Mouse (Mus musculus): ENCODE data around the gene Zfp512. TPM values are rescaled to one million over a fixed set of nuclear protein-coding genes. Genes with fewer than 3 reads are reported as not detected.
"Not testable (repeated sequence)": the region's sequence is repeated elsewhere in the genome, so short reads cannot be mapped to it uniquely, and the experiment has no call there.

Gene Zfp512
- polyA plus RNA-seq, 1 experiment from 2014 or later = 94.8 TPM

GRCm38 (mm10) chr5:31492031-31492430 lies 39.8 kb downstream of the Zfp512 start:
- H3K4me1 ChIP-seq = peaks cover 10% of the 10 kb centered on the region
- no peak overlapping the region for H3K9ac ChIP-seq
- no peaks in the 10 kb centered on the region for H3K27me3 ChIP-seq
- no peak for ATAC-seq
- WGBS = 43% methylated on average over 1 of the region's 1 CpGs
- H3K27ac ChIP-seq = no peak overlapping the region
- H3K36me3 ChIP-seq (ENCODE audit: poor library complexity, severe bottlenecking) = peaks cover 8% of the 10 kb centered on the region
- no peak overlapping the region for H3K4me3 ChIP-seq
- H3K9me3 ChIP-seq (replicated peaks) = no peaks in the 10 kb centered on the region
- no peak overlapping the region for H3K4me2 ChIP-seq

DNA sequence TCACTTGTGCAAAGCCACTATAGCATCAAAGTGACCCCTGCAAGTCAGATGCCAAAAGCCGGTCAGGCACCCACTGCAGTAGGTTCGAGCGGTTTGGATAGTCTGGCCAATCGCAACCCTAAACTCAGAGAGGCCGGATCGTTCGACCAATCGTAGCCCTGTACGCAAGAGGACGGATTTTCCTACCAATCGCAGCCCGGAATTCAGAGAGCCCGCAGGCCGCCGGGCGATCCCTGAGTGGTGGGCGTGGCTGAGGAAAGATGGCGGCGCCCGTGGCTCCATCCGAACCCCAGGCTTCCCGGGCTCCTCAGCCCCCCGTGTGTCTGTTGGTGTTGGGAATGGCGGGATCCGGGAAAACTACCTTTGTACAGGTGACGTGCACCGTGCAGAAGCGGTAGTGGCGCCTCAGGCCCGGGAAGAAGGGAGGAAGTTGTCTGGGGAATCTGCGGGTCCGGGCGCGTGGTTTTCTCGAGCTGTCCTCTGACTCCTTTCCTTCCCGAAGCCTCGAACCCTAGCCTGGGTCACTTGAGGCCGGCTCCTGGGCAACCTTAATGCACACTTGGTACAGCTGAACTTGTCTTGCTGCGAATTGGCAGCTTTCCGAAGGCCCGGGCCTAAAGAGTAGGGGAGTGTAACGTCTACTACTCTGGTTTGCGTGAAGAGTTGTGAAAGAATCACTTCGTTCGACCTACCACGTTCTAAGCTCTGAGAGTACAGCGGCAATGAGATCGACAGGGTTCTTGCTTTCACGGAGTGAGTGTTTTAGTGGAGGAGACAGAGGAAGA lies 42.5 kb downstream of the Zfp512 start, which contains the start of gene Gpn1:
Gene Gpn1 (plus strand): TSS at position 229 of the 785 bp plus-strand sequence.
- Histone ChIP-seq H3K27ac (no peak within 1 kb of the TSS), H3K36me3 (ENCODE audit: poor library complexity, severe bottlenecking) (peaks cover 33% of the 10 kb centered on the region), H3K9me3 (replicated peaks) (no peaks in the 10 kb centered on the region), H3K9ac (peak within 1 kb of the TSS; percentile 77), H3K4me2 (peak within 1 kb of the TSS; percentile 78), H3K27me3 (no peaks in the 10 kb centered on the region), H3K4me1 (peaks cover 10% of the 10 kb centered on the region), H3K4me3 (peak within 1 kb of the TSS; percentile 75)
- under 1% methylated on average over 49 of the region's 49 CpGs for WGBS
- ATAC-seq = peak; percentile 100

- Histone ChIP-seq H3K9ac (no peak overlapping the region), H3K4me2 (no peak overlapping the region), H3K4me3 (no peak overlapping the region), H3K9me3 (replicated peaks) (no peaks in the 10 kb centered on the region), H3K27me3 (no peaks in the 10 kb centered on the region), H3K27ac (no peak overlapping the region), H3K4me1 (no peaks in the 10 kb centered on the region), H3K36me3 (ENCODE audit: poor library complexity, severe bottlenecking) (peaks cover 93% of the 10 kb centered on the region)
- ATAC-seq = no peak
- 95% methylated on average over 10 of the region's 10 CpGs for WGBS
These were observed 52.6 kb downstream of the Zfp512 start for GRCm38 (mm10) chr5:31504843-31505242.

DNA sequence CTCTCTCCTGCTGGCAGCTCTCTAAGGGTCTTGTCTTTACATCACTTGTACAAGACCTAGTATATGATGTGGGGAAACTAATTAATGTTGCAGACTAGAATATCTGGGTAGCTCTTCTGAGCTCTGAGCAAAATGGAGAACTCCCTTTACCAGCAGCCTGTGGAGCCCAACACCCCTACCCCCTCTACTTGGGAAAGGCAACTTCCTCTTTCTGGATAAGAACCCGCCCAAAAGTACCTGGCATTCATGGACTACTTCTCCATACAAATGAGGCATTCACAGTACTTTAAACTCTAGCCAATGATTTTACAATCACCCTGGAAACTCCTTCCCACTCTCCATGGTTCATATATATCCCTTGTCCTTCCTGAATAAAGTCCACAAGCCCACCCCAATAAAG lies 60.2 kb downstream of the Zfp512 start:
- Histone ChIP-seq H3K4me3 (no peak overlapping the region), H3K9me3 (replicated peaks) (no peaks in the 10 kb centered on the region), H3K36me3 (ENCODE audit: poor library complexity, severe bottlenecking) (peaks cover 96% of the 10 kb centered on the region), H3K4me1 (no peaks in the 10 kb centered on the region), H3K27ac (no peak overlapping the region), H3K9ac (no peak overlapping the region), H3K27me3 (no peaks in the 10 kb centered on the region), H3K4me2 (no peak overlapping the region)
- ATAC-seq = no peak
- WGBS = 82% methylated on average over 1 of the region's 1 CpGs

- Histone ChIP-seq H3K27ac (no peak overlapping the region), H3K4me2 (no peak overlapping the region), H3K4me3 (no peak overlapping the region), H3K9ac (no peak overlapping the region), H3K4me1 (peaks cover 6% of the 10 kb centered on the region), H3K36me3 (ENCODE audit: poor library complexity, severe bottlenecking) (peaks cover 76% of the 10 kb centered on the region), H3K27me3 (no peaks in the 10 kb centered on the region), H3K9me3 (replicated peaks) (no peaks in the 10 kb centered on the region)
- no peak for ATAC-seq
- 96% methylated on average over 6 of the region's 6 CpGs for WGBS
These were observed 68.3 kb downstream of the Zfp512 start for GRCm38 (mm10) chr5:31520556-31520955.

- Histone ChIP-seq H3K4me2 (peak within 1 kb of the TSS; percentile 98), H3K27ac (peak within 1 kb of the TSS; percentile 80), H3K9ac (peak within 1 kb of the TSS; percentile 90), H3K27me3 (no peaks in the 10 kb centered on the region), H3K4me1 (peaks cover 32% of the 10 kb centered on the region), H3K36me3 (ENCODE audit: poor library complexity, severe bottlenecking) (peaks cover 44% of the 10 kb centered on the region), H3K9me3 (replicated peaks) (no peaks in the 10 kb centered on the region), H3K4me3 (peak within 1 kb of the TSS; percentile 97)
- WGBS = under 1% methylated on average over 28 of the region's 28 CpGs
- ATAC-seq = peak; percentile 89
These were observed 74.3 kb downstream of the Zfp512 start, which contains the start of gene Slc4a1ap for GRCm38 (mm10) chr5:31526354-31527116. Gene Slc4a1ap (plus strand): TSS chr5:31526995.

DNA sequence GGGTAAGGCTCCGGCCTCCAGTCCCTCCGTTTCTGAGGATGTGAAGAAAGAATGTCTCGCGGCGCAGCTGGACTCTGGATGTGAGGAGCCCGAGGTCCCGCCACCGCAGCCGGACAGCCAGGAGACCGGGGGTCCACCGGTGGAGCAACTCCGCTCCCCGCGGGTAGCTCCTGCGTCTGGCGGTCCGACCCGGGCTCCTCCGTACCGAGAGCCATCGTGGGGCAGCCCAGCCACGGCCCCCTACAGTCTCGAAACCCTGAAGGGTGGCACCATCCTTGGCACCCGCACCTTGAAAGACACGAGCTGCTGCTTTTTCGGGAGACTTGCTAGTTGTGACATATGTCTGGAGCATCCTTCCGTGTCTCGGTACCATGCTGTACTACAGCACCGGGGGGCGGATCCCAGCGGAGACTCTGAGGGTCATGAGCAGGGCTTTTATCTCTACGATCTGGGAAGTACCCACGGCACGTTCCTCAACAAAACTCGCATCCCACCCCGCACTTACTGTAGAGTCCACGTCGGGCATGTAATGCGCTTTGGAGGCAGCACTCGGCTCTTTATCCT lies 75.0 kb downstream of the Zfp512 start:
- peaks cover 44% of the 10 kb centered on the region for H3K36me3 ChIP-seq (ENCODE audit: poor library complexity, severe bottlenecking)
- peaks cover 32% of the 10 kb centered on the region for H3K4me1 ChIP-seq
- no peaks in the 10 kb centered on the region for H3K9me3 ChIP-seq (replicated peaks)
- peak; percentile 30; the same call in 1 of the 2 replicates for ATAC-seq
- peak overlapping the region; percentile 97 for H3K4me3 ChIP-seq
- 0 out of 2 replicates have a peak overlapping the region, but pooled peaks have one; percentile 80 for H3K27ac ChIP-seq
- H3K9ac ChIP-seq = peak overlapping the region; percentile 90
- H3K4me2 ChIP-seq = peak overlapping the region; percentile 98
- no peaks in the 10 kb centered on the region for H3K27me3 ChIP-seq
- WGBS = 6% methylated on average over 40 of the region's 40 CpGs

GRCm38 (mm10) chr5:31527707-31528106 lies 75.5 kb downstream of the Zfp512 start, which contains the start of gene Supt7l:
Gene Supt7l (minus strand): TSS chr5:31527807.
- peaks cover 32% of the 10 kb centered on the region for H3K4me1 ChIP-seq
- not testable (repeated sequence) for H3K27me3 ChIP-seq; ATAC-seq; H3K9me3 ChIP-seq (replicated peaks)
- 81% methylated on average over 11 of the region's 11 CpGs for whole genome bisulfite sequencing
- H3K9ac ChIP-seq = peak within 1 kb of the TSS; percentile 90
- H3K4me2 ChIP-seq = peak within 1 kb of the TSS; percentile 98
- peak within 1 kb of the TSS; percentile 97 for H3K4me3 ChIP-seq
- peaks cover 44% of the 10 kb centered on the region for H3K36me3 ChIP-seq (ENCODE audit: poor library complexity, severe bottlenecking)
- peak within 1 kb of the TSS; percentile 80 for H3K27ac ChIP-seq

DNA sequence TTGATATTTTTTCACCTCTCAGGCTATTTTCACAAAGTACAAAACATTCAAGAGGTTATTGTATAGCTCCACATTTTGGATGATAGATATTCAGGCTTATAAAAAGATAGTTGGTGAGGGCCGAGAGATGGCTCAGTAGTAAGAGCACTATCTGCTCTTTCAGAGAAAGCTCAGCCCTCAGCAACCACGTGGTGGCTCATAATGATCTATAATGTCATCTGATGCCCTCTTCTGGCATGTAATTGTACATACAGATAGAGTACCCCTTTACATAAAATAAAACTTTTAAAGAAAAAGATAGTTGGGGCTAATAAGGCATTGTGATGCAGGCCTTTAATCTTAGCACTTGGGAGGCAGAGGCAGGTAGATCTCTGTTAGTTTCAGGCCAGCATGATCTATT lies 76.3 kb downstream of the Zfp512 start:
- H3K27me3 ChIP-seq = no peaks in the 10 kb centered on the region
- WGBS = 66% methylated on average over 2 of the region's 2 CpGs
- H3K36me3 ChIP-seq (ENCODE audit: poor library complexity, severe bottlenecking) = peaks cover 46% of the 10 kb centered on the region
- H3K4me3 ChIP-seq = no peak overlapping the region
- H3K4me1 ChIP-seq = peaks cover 32% of the 10 kb centered on the region
- H3K9me3 ChIP-seq (replicated peaks) = no peaks in the 10 kb centered on the region
- ATAC-seq = no peak
- peak overlapping the region; percentile 98 for H3K4me2 ChIP-seq
- H3K9ac ChIP-seq = no peak overlapping the region
- H3K27ac ChIP-seq = no peak overlapping the region

Other genes with a start within 250 kb of the Zfp512 start
- gene Ppm1g, start 231.7 kb upstream of the Zfp512 start, polyA plus RNA-seq (2015; fragmentation: Nextera tagmentation; extraction: Ambion mirVana) = 164 and 176 TPM in 2 replicates
- gene Nrbp1, start 211.6 kb upstream of the Zfp512 start, polyA plus RNA-seq (2015; fragmentation: Nextera tagmentation; extraction: Ambion mirVana) = 137 and 145 TPM in 2 replicates
- gene Gm9970, start 211.2 kb upstream of the Zfp512 start, polyA plus RNA-seq (2015; fragmentation: Nextera tagmentation; extraction: Ambion mirVana) = 0.44 TPM in 1 of 2 replicates, not detected in the other
- gene Krtcap3, start 200.7 kb upstream of the Zfp512 start, polyA plus RNA-seq (2015; fragmentation: Nextera tagmentation; extraction: Ambion mirVana) = 2.3 and 3.6 TPM in 2 replicates
- gene Ift172, start 161.3 kb upstream of the Zfp512 start, polyA plus RNA-seq (2015; fragmentation: Nextera tagmentation; extraction: Ambion mirVana) = 29.6 and 38.5 TPM in 2 replicates
- 62.1 and 66.7 TPM in 2 replicates for gene Fndc4, start 156.4 kb upstream of the Zfp512 start, polyA plus RNA-seq (2015; fragmentation: Nextera tagmentation; extraction: Ambion mirVana)
- gene Gckr, start 155.0 kb upstream of the Zfp512 start, polyA plus RNA-seq (2015; fragmentation: Nextera tagmentation; extraction: Ambion mirVana) = 0.12 and 0.16 TPM in 2 replicates
- 0.14 and 0.18 TPM in 2 replicates for gene 4930548H24Rik, start 33.3 kb downstream of the Zfp512 start, polyA plus RNA-seq (2015; fragmentation: Nextera tagmentation; extraction: Ambion mirVana)
- gene Gpn1, start 42.3 kb downstream of the Zfp512 start, polyA plus RNA-seq (2015; fragmentation: Nextera tagmentation; extraction: Ambion mirVana) = 75.4 and 89.8 TPM in 2 replicates
- 33.8 and 34.4 TPM in 2 replicates for gene Slc4a1ap, start 74.6 kb downstream of the Zfp512 start, polyA plus RNA-seq (2015; fragmentation: Nextera tagmentation; extraction: Ambion mirVana)
- 28.2 and 32.4 TPM in 2 replicates for gene Supt7l, start 75.4 kb downstream of the Zfp512 start, polyA plus RNA-seq (2015; fragmentation: Nextera tagmentation; extraction: Ambion mirVana)
- gene Mrpl33, start 144.5 kb downstream of the Zfp512 start, polyA plus RNA-seq (2015; fragmentation: Nextera tagmentation; extraction: Ambion mirVana) = 239 and 254 TPM in 2 replicates
- gene Rbks, start 245.2 kb downstream of the Zfp512 start, polyA plus RNA-seq (2015; fragmentation: Nextera tagmentation; extraction: Ambion mirVana) = 2.1 and 2.5 TPM in 2 replicates
- gene Babam2, start 245.3 kb downstream of the Zfp512 start, polyA plus RNA-seq (2015; fragmentation: Nextera tagmentation; extraction: Ambion mirVana) = 53.5 and 54.6 TPM in 2 replicates